Mouse (Mus musculus) C2C12 (cell line): ENCODE measurements at regions not wholly inside any gene's neighbourhood (a gene's known extent, or its start where the extent isn't known, plus 50 kb on each side); places are given as distances from the start of the nearest gene placed in this dataset.

Experiments used
- CEBPB ChIP-seq: IDR thresholded peaks from one replicate; pipeline ENCODE4 v1.6.1; 2011; ENCODE audit warnings: low read depth, mild to moderate bottlenecking, control low read depth, moderate library complexity
- CTCF ChIP-seq: IDR thresholded peaks from one replicate; pipeline ENCODE4 v1.5.1; 2011; ENCODE audit not compliant: control insufficient read depth, insufficient read depth, insufficient read length
- MAX ChIP-seq: IDR thresholded peaks from one replicate; pipeline ENCODE4 v1.6.1; 2011; ENCODE audit warnings: mild to moderate bottlenecking, control low read depth
- MYOD1 ChIP-seq: IDR thresholded peaks from one replicate; pipeline ENCODE4 v1.6.1; 2011; ENCODE audit warnings: low read depth; ENCODE audit not compliant: control insufficient read depth, insufficient read length
- MYOG ChIP-seq: IDR thresholded peaks from one replicate; pipeline ENCODE4 v1.6.1; 2011; ENCODE audit not compliant: control insufficient read depth, insufficient read length; ENCODE audit errors: extremely low read depth

- no peak for TF ChIP-seq CTCF
- no peak for TF ChIP-seq MYOD1
- TF ChIP-seq CEBPB: no peak
- no peak for TF ChIP-seq MAX
- no peak for TF ChIP-seq MYOG
These were observed 442.0 kb downstream of the Nr2f2 start for GRCm38 (mm10) chr7:69924551-69924950.
